8 mouse cellular contexts compared by ENCODE assay signal in the genomic region with DNA sequence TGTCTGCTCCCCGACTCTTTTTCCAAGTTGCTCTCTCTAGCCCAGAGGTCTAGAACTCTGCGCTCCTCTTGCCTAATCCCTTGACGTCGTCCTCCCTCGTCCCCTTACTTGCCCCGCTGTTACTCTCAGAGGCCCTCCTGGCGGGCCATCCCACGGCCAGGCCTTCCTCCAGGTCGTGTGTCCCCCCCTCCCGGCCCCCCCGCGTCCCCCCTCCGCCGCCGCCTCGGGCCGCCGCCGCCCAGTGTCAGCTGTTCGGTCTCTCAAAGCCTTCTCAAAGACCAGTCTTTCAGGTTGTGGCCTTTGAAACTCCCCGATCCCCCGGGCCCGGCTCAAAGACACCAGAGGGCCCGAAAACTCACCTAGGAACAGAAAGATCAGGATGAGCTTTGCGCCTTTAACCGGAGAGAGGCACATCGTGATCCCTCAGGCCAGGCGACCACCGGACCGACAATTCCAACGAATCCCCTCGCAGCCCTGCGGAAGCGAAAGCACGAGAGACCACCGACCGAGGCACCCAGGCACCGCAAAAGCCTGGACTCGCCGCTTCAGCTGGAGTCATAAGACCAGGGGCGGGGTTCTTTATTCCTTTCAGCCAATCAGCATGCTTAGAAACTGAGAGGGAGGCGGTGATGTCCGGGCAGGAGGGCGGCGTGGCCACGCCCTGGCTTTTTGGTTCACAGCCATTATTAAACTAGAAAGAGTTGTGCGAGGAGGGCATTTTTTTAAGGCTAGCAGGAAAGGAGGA. TPM values are rescaled to one million over a fixed set of nuclear protein-coding genes. Genes with fewer than 3 reads are reported as not detected.
DNase-seq lines count a peak whose midpoint lies in the region; ATAC-seq and TF ChIP-seq lines count a peak whose summit lies in the region.

Lamp2 (minus strand) TSS at position 565 of the 745 bp plus-strand sequence.

- 0 out of 2 replicates have a peak, but pooled peaks have one; percentile 36 for TF ChIP-seq EP300 in heart, adult 2 months (IDR thresholded peaks at IDR 0.05; ENCODE audit: insufficient read depth, low read depth, low read length)

- ATAC-seq in embryonic facial prominence, embryonic 14.5 days (ENCODE audit: low read depth): peak; percentile 96
- peak; percentile 96 for ATAC-seq in limb, embryonic 13.5 days (ENCODE audit: low FRiP score, low read depth)
- ATAC-seq in midbrain, embryonic 16.5 days: peak; percentile 99

- H3K27me3 ChIP-seq in embryonic facial prominence, embryonic 14.5 days (replicated peaks; ENCODE audit: control insufficient read depth, insufficient read depth, low read length): no peaks in the 10 kb centered on the region
- no peaks in the 10 kb centered on the region for H3K27me3 ChIP-seq in heart, adult 2 months (ENCODE audit: control insufficient read depth, insufficient read depth, low read length)
- no peaks in the 10 kb centered on the region for H3K27me3 ChIP-seq in limb, embryonic 13.5 days
- no peaks in the 10 kb centered on the region for H3K27me3 ChIP-seq in midbrain, embryonic 16.5 days (ENCODE audit: control insufficient read depth, insufficient read depth, low read depth, low read length)

- TF ChIP-seq POLR2A in heart, adult 2 months (IDR thresholded peaks at IDR 0.05; ENCODE audit: insufficient read depth, low read depth, low read length): peak; percentile 94

- no peaks in the 10 kb centered on the region for H3K4me1 ChIP-seq in embryonic facial prominence, embryonic 14.5 days (ENCODE audit: control insufficient read depth, insufficient read depth, low read length)
- peaks cover 3% of the 10 kb centered on the region for H3K4me1 ChIP-seq in heart, adult 2 months (ENCODE audit: control insufficient read depth, insufficient read depth, low read length)
- peaks cover 5% of the 10 kb centered on the region; the same call in 1 of the 2 replicates for H3K4me1 ChIP-seq in limb, embryonic 13.5 days
- H3K4me1 ChIP-seq in midbrain, embryonic 16.5 days (ENCODE audit: control insufficient read depth, insufficient read depth, low read length): peaks cover 5% of the 10 kb centered on the region; the same call in 1 of the 2 replicates

- no peak for TF ChIP-seq CTCF in heart, adult 2 months (IDR thresholded peaks at IDR 0.05)

- DNase-seq in 3T3-L1 (ENCODE audit: low read depth, low spot score): peak; percentile 90
- peak; percentile 14 to 43 for DNase-seq in adrenal gland, postnatal 4 days (ENCODE audit: low spot score in 2 of 2)
- peak; percentile 94 for DNase-seq in embryonic facial prominence, embryonic 14.5 days (ENCODE audit: low spot score)
- peak; percentile 76 to 86 for DNase-seq in heart, adult 2 months
- DNase-seq in kidney, adult 8-10 months: peak; percentile 81 to 85
- DNase-seq in spleen, postnatal 10 days (ENCODE audit: low spot score in 2 of 2): peak; percentile 54 to 79

- intact Hi-C loops in heart, adult 2 months (cut with DNase I): loop anchor here (1.0 to 10.0 kb wide), 3 partner anchors 17 to 149 kb away; partner anchors contain the start of gene Mcts1

- peak within 1 kb of the TSS; percentile 59 for H3K4me2 ChIP-seq in embryonic facial prominence, embryonic 14.5 days (ENCODE audit: low read depth, low read length)
- peak within 1 kb of the TSS; percentile 63 for H3K4me2 ChIP-seq in limb, embryonic 13.5 days (replicated peaks)
- H3K4me2 ChIP-seq in midbrain, embryonic 16.5 days (ENCODE audit: low read length): peak within 1 kb of the TSS; percentile 69

- 0 out of 2 replicates have a peak, but pooled peaks cover 10% of the 10 kb centered on the region for H3K36me3 ChIP-seq in embryonic facial prominence, embryonic 14.5 days (ENCODE audit: control insufficient read depth, insufficient read depth, low read length)
- H3K36me3 ChIP-seq in heart, adult 2 months (ENCODE audit: control insufficient read depth, insufficient read depth, low read length): peaks cover 4% of the 10 kb centered on the region; the same call in 1 of the 2 replicates
- H3K36me3 ChIP-seq in limb, embryonic 13.5 days: peaks cover 11% of the 10 kb centered on the region; the same call in 1 of the 2 replicates
- no peaks in the 10 kb centered on the region for H3K36me3 ChIP-seq in midbrain, embryonic 16.5 days (ENCODE audit: control insufficient read depth, insufficient read depth, low read length)

- 18% methylated on average over 41 of the region's 47 CpGs for WGBS in embryonic facial prominence, embryonic 14.5 days
- 14% methylated on average over 44 of the region's 47 CpGs for WGBS in heart, adult 2 months
- 10% methylated on average over 44 of the region's 47 CpGs for WGBS in limb, embryonic 13.5 days
- WGBS in midbrain, embryonic 16.5 days: 17% methylated on average over 43 of the region's 47 CpGs

- no peaks in the 10 kb centered on the region for H3K79me2 ChIP-seq in heart, adult 2 months (replicated peaks; ENCODE audit: control insufficient read depth, insufficient read depth, low read length)

- no peaks in the 10 kb centered on the region for H3K9me3 ChIP-seq in embryonic facial prominence, embryonic 14.5 days (ENCODE audit: control insufficient read depth, low read length)
- no peaks in the 10 kb centered on the region for H3K9me3 ChIP-seq in limb, embryonic 13.5 days
- no peaks in the 10 kb centered on the region; the same call in 1 of the 2 replicates for H3K9me3 ChIP-seq in midbrain, embryonic 16.5 days (replicated peaks; ENCODE audit: control insufficient read depth, low read length, poor library complexity, severe bottlenecking)

- peak within 1 kb of the TSS; percentile 80 for H3K27ac ChIP-seq in embryonic facial prominence, embryonic 14.5 days (replicated peaks; ENCODE audit: low read depth, low read length)
- H3K27ac ChIP-seq in heart, adult 2 months: peak within 1 kb of the TSS; percentile 93
- H3K27ac ChIP-seq in limb, embryonic 13.5 days: peak within 1 kb of the TSS; percentile 70; the same call in 1 of the 2 replicates
- H3K27ac ChIP-seq in midbrain, embryonic 16.5 days (ENCODE audit: low read length): 0 out of 2 replicates have a peak within 1 kb of the TSS, but pooled peaks have one; percentile 13

- H3K9ac ChIP-seq in embryonic facial prominence, embryonic 14.5 days (ENCODE audit: low read depth, low read length): peak within 1 kb of the TSS; percentile 79
- peak within 1 kb of the TSS; percentile 59 for H3K9ac ChIP-seq in heart, adult 2 months (ENCODE audit: low read depth, low read length)
- peak within 1 kb of the TSS; percentile 73 for H3K9ac ChIP-seq in limb, embryonic 13.5 days
- peak within 1 kb of the TSS; percentile 70 for H3K9ac ChIP-seq in midbrain, embryonic 16.5 days (ENCODE audit: low read depth, low read length)

- peak within 1 kb of the TSS; percentile 57 for H3K4me3 ChIP-seq in embryonic facial prominence, embryonic 14.5 days (ENCODE audit: low read depth, low read length)
- H3K4me3 ChIP-seq in heart, adult 2 months: peak within 1 kb of the TSS; percentile 61
- peak within 1 kb of the TSS; percentile 60 for H3K4me3 ChIP-seq in limb, embryonic 13.5 days
- H3K4me3 ChIP-seq in midbrain, embryonic 16.5 days (ENCODE audit: low read depth, low read length): peak within 1 kb of the TSS; percentile 62

RNA-seq across cellular contexts. Expression of gene Lamp2, which starts in this region (rescaled TPM):
- total RNA-seq in adrenal gland, postnatal 4 days (2021): 100 to 1,000 TPM; 173 to 184 TPM
- 173 and 185 TPM in 2 replicates for polyA plus RNA-seq in embryonic facial prominence, embryonic 14.5 days (2014; fragmentation: Nextera tagmentation; extraction: Ambion mirVana)
- 100 to 1,000 TPM; 116 to 149 TPM for total RNA-seq in heart, adult 2 months (2021)
- 59.2 and 125 TPM in 2 replicates for polyA plus RNA-seq in heart, adult 2 months (2012; rRNA removed)
- polyA plus RNA-seq in limb, embryonic 13.5 days (2015; fragmentation: Nextera tagmentation; extraction: Ambion mirVana): 109 and 115 TPM in 2 replicates
- polyA plus RNA-seq in midbrain, embryonic 16.5 days (2015; fragmentation: Nextera tagmentation; extraction: Ambion mirVana): 51.9 and 55.4 TPM in 2 replicates

Comparison
In these comparisons a context has a peak if more than half of its experiments do, and no peak if none do; other contexts are left out.
1. Peak in every context shown above with its lines: DNase-seq, ATAC-seq, H3K4me3 ChIP-seq and H3K27ac ChIP-seq.
2. DNase-seq: peak in every context shown above with its lines; median percentile 94 in embryonic facial prominence, embryonic 14.5 days; 90 in 3T3-L1; 83 in kidney, adult 8-10 months; 81 in heart, adult 2 months; 66 in spleen, postnatal 10 days; 28 in adrenal gland, postnatal 4 days.
3. H3K27ac ChIP-seq: peak in every context shown above with its lines; median percentile 93 in heart, adult 2 months; 80 in embryonic facial prominence, embryonic 14.5 days; 70 in limb, embryonic 13.5 days; 13 in midbrain, embryonic 16.5 days.